Mouse (Mus musculus) gastrocnemius, adult 2 months (tissue): ENCODE data around the gene Tmem50b. TPM values are rescaled to one million over a fixed set of nuclear protein-coding genes. Genes with fewer than 3 reads are reported as not detected.

Experiments used
- DNase-seq: peaks from one replicate; pipeline ENCODE4 v3.0.0; 2022
- H3K27ac ChIP-seq: fragments of 200-600 bp; 2 replicates; pipeline ENCODE4 v1.8.1; 2022; ENCODE audit warnings: mild to moderate bottlenecking
- H3K4me3 ChIP-seq: fragments of 200-600 bp; 2 replicates; pipeline ENCODE4 v1.8.1; 2022; ENCODE audit warnings: mild to moderate bottlenecking, moderate library complexity
- CTCF ChIP-seq: fragments of 200-600 bp; IDR thresholded peaks from 2 replicates; pipeline ENCODE4 v1.8.1; 2022; ENCODE audit warnings: antibody characterized with exemption, mild to moderate bottlenecking, moderate library complexity
- intact Hi-C: fragments of 180-260 bp; cut with DNase I; formaldehyde crosslinking; loops from one replicate; pipeline ENCODE4 v1.15.1; 2025
- total RNA-seq, 2 experiments: library from RNA; stranded (reverse); gene quantifications; 2 replicates each; pipeline ENCODE4 v1.2.3; 2021

Gene Tmem50b
- total RNA-seq, 2 experiments from 2014 or later, result 16.0 to 17.7 TPM

GRCm38 (mm10) chr16:91628673-91629072 lies 31.1 kb upstream of the Tmem50b start:
- Histone ChIP-seq H3K4me3 (no peak overlapping the region), H3K27ac (no peak overlapping the region)
- intact Hi-C loops, result no loop called here
- no peak for TF ChIP-seq CTCF
- no peak for DNase-seq

- DNase-seq, result no peak
- intact Hi-C loops, result no loop called here
- no peak overlapping the region for H3K4me3 ChIP-seq
- no peak for TF ChIP-seq CTCF
- H3K27ac ChIP-seq, result no peak overlapping the region
Observed at GRCm38 (mm10) chr16:91627831-91628230, 30.2 kb upstream of the Tmem50b start.

GRCm38 (mm10) chr16:91623074-91623473 lies 25.5 kb upstream of the Tmem50b start:
- TF ChIP-seq CTCF, result no peak
- no peak overlapping the region for H3K27ac ChIP-seq
- intact Hi-C loops, result no loop called here
- no peak overlapping the region for H3K4me3 ChIP-seq
- no peak for DNase-seq

- intact Hi-C loops, result no loop called here
- no peak for DNase-seq
- H3K4me3 ChIP-seq, result no peak overlapping the region
- no peak overlapping the region for H3K27ac ChIP-seq
- TF ChIP-seq CTCF, result no peak
Observed at GRCm38 (mm10) chr16:91620991-91621390, 23.4 kb upstream of the Tmem50b start.

- no peak for TF ChIP-seq CTCF
- intact Hi-C loops, result no loop called here
- no peak for DNase-seq
- Histone ChIP-seq H3K4me3 (no peak overlapping the region), H3K27ac (no peak overlapping the region)
Observed at GRCm38 (mm10) chr16:91620185-91620584, 22.6 kb upstream of the Tmem50b start.

- H3K27ac ChIP-seq, result peak within 1 kb of the TSS; percentile 92
- H3K4me3 ChIP-seq, result peak within 1 kb of the TSS; percentile 93
- TF ChIP-seq CTCF, result no peak
- intact Hi-C loops, result no loop called here
- DNase-seq, result peak; percentile 87
Observed at GRCm38 (mm10) chr16:91618511-91619501, 21.2 kb upstream of the Tmem50b start, which contains the start of gene Dnajc28. Gene Dnajc28, minus strand, starts transcription at chr16:91619026.

GRCm38 (mm10) chr16:91614552-91614951 lies 17.0 kb upstream of the Tmem50b start:
- no peak for TF ChIP-seq CTCF

GRCm38 (mm10) chr16:91612525-91612924 lies 14.9 kb upstream of the Tmem50b start:
- Histone ChIP-seq H3K4me3 (no peak overlapping the region), H3K27ac (no peak overlapping the region)
- no peak for TF ChIP-seq CTCF
- DNase-seq, result no peak
- intact Hi-C loops, result no loop called here

More at GRCm38 (mm10) chr16:91614552-91614951, 17.0 kb upstream of the Tmem50b start:
- intact Hi-C loops, result no loop called here
- Histone ChIP-seq H3K4me3 (no peak overlapping the region), H3K27ac (no peak overlapping the region)
- no peak for DNase-seq

- no peak for TF ChIP-seq CTCF
- intact Hi-C loops, result no loop called here
- Histone ChIP-seq H3K4me3 (no peak overlapping the region), H3K27ac (no peak overlapping the region)
- DNase-seq, result no peak
Observed at GRCm38 (mm10) chr16:91611248-91611647, 13.6 kb upstream of the Tmem50b start.

GRCm38 (mm10) chr16:91609501-91610245 lies 12.1 kb upstream of the Tmem50b start:
- H3K4me3 ChIP-seq, result no peak overlapping the region
- no peak overlapping the region for H3K27ac ChIP-seq
- intact Hi-C loops, result no loop called here
- DNase-seq, result peak; percentile 42
- no peak for TF ChIP-seq CTCF

- no peak for TF ChIP-seq CTCF
- Histone ChIP-seq H3K27ac (no peak overlapping the region), H3K4me3 (no peak overlapping the region)
- DNase-seq, result no peak
- intact Hi-C loops, result no loop called here
Observed at GRCm38 (mm10) chr16:91606958-91607357, 9.4 kb upstream of the Tmem50b start.

- no peak for DNase-seq
- H3K27ac ChIP-seq, result no peak overlapping the region
- intact Hi-C loops, result no loop called here
- H3K4me3 ChIP-seq, result no peak overlapping the region
- no peak for TF ChIP-seq CTCF
Observed at GRCm38 (mm10) chr16:91605156-91605555, 7.6 kb upstream of the Tmem50b start.

- no peak for DNase-seq
- TF ChIP-seq CTCF, result no peak
- Histone ChIP-seq H3K27ac (no peak overlapping the region), H3K4me3 (no peak overlapping the region)
- intact Hi-C loops, result no loop called here
Observed at GRCm38 (mm10) chr16:91601693-91602092, 4.1 kb upstream of the Tmem50b start.
